Mouse (Mus musculus) CD4-positive naive resting alpha-beta T cell, adult 76 days (primary cell): ENCODE results near the gene Fxyd4. TPM values are rescaled to one million over a fixed set of nuclear protein-coding genes. Genes with fewer than 3 reads are reported as not detected.

Source experiments
- total RNA-seq: library from RNA; stranded (reverse); gene quantifications from one replicate; pipeline ENCODE4 v1.2.4, GENCODE M21; 2023

Gene Fxyd4
- total RNA-seq = not detected

GRCm38 (mm10) chr6:117937222-117937932 lies at the start of gene Fxyd4:
Gene Fxyd4, minus strand, starts transcription at chr6:117937692.

GRCm38 (mm10) chr6:117900126-117901080 lies 37.1 kb downstream of the Fxyd4 start, which contains the start of gene Hnrnpf:
Gene Hnrnpf, plus strand, starts transcription at chr6:117900324.

Other genes starting within 250 kb of the Fxyd4 start
- 9.5 TPM for gene Zfp637, start 96.5 kb downstream of the Fxyd4 start, total RNA-seq
- 1.2 TPM for gene Zfp239, start 75.6 kb downstream of the Fxyd4 start, total RNA-seq
- 756 TPM for gene Hnrnpf, start 37.4 kb downstream of the Fxyd4 start, total RNA-seq
- gene Rasgef1a, start 73.7 kb upstream of the Fxyd4 start, total RNA-seq = 0.38 TPM
- gene Csgalnact2, start 201.4 kb upstream of the Fxyd4 start, total RNA-seq = 16.3 TPM